Mouse (Mus musculus): ENCODE data around the gene Gif.

Gif gene

GRCm38 (mm10) chr19:11794447-11794846, 47.1 kb downstream of the Gif start:
- no peak for DNase-seq (ENCODE audit: low spot score in 2 of 2)

- DNase-seq (ENCODE audit: low spot score in 2 of 2) = no peak
Observed at GRCm38 (mm10) chr19:11800531-11801315, 53.4 kb downstream of the Gif start.

- no peak for DNase-seq (ENCODE audit: low spot score in 2 of 2)
Observed at GRCm38 (mm10) chr19:11804423-11804822, 57.1 kb downstream of the Gif start.

GRCm38 (mm10) chr19:11807251-11807650, 59.9 kb downstream of the Gif start:
- DNase-seq (ENCODE audit: low spot score in 2 of 2) = no peak

GRCm38 (mm10) chr19:11807822-11808221, 60.5 kb downstream of the Gif start:
- DNase-seq (ENCODE audit: low spot score in 2 of 2) = no peak

- no peak for DNase-seq (ENCODE audit: low spot score in 2 of 2)
Observed at GRCm38 (mm10) chr19:11808452-11808851, 61.1 kb downstream of the Gif start.

- DNase-seq (ENCODE audit: low spot score in 2 of 2) = no peak
Observed at GRCm38 (mm10) chr19:11810003-11810758, 62.8 kb downstream of the Gif start.

- DNase-seq (ENCODE audit: low spot score in 2 of 2) = no peak
Observed at GRCm38 (mm10) chr19:11810856-11811255, 63.5 kb downstream of the Gif start.

GRCm38 (mm10) chr19:11811688-11812365, 64.5 kb downstream of the Gif start:
- DNase-seq (ENCODE audit: low spot score in 2 of 2) = no peak

Data from left cerebral cortex, adult 9 months (tissue).